Mouse (Mus musculus) lung, postnatal 0 days (tissue): ENCODE results near the gene Magi1. TPM values are rescaled to one million over a fixed set of nuclear protein-coding genes. Genes with fewer than 3 reads are reported as not detected.

Source experiments
- ATAC-seq: fragments of 200-750 bp; cut with Nextera tagmentation; 2 replicates; pipeline ENCODE4 v1.8.0; 2017; ENCODE audit warnings: moderate library complexity
- DNase-seq: peaks from one replicate; pipeline ENCODE4 v3.0.0-alpha.2; 2016; ENCODE audit warnings: low spot score
- H3K27ac ChIP-seq: fragments of 300-500 bp; sonication (generic); 2 replicates; pipeline ENCODE4 v1.5.1; 2014; ENCODE audit warnings: antibody characterized with exemption, mild to moderate bottlenecking, low read length, mixed read lengths
- H3K27me3 ChIP-seq: fragments of 300-500 bp; sonication (generic); replicated peaks from 2 replicates; pipeline ENCODE4 v1.6.1; 2014; ENCODE audit warnings: low read length, mixed read lengths; ENCODE audit not compliant: insufficient read depth
- H3K36me3 ChIP-seq: fragments of 300-500 bp; sonication (generic); 2 replicates; pipeline ENCODE4 v1.6.1; 2014; ENCODE audit warnings: low read length, mixed read lengths; ENCODE audit not compliant: insufficient read depth
- H3K4me1 ChIP-seq: fragments of 300-500 bp; sonication (generic); 2 replicates; pipeline ENCODE4 v1.6.1; 2014; ENCODE audit warnings: antibody characterized with exemption, low read depth, low read length, mixed read lengths; ENCODE audit not compliant: insufficient read depth
- H3K4me2 ChIP-seq: fragments of 300-500 bp; sonication (generic); replicated peaks from 2 replicates; pipeline ENCODE4 v1.6.1; 2014; ENCODE audit warnings: low read depth, mild to moderate bottlenecking, low read length, moderate library complexity, mixed read lengths
- H3K4me3 ChIP-seq: fragments of 300-500 bp; sonication (generic); 2 replicates; pipeline ENCODE4 v1.5.1; 2014; ENCODE audit warnings: low read depth, low read length
- H3K9ac ChIP-seq: fragments of 300-500 bp; sonication (generic); replicated peaks from 2 replicates; pipeline ENCODE4 v1.6.1; 2014; ENCODE audit warnings: low read depth, mild to moderate bottlenecking
- H3K9me3 ChIP-seq: fragments of 300-500 bp; sonication (generic); 2 replicates; pipeline ENCODE4 v1.6.1; 2016; ENCODE audit warnings: low read length, mixed read lengths
- CTCF ChIP-seq: IDR thresholded peaks from 2 replicates; pipeline ENCODE4 v1.5.1; 2016; ENCODE audit warnings: antibody characterized with exemption, mild to moderate bottlenecking
- EP300 ChIP-seq: IDR thresholded peaks from 2 replicates; pipeline ENCODE4 v1.6.1; 2016; ENCODE audit warnings: antibody characterized with exemption, mild to moderate bottlenecking, control low read depth
- WGBS: fragments of 180-500 bp; shearing (Covaris S2); extraction: QIAGEN DNeasy Blood & Tissue Kit; methylation state at CpG from one replicate; pipeline ENCODE4 v1.1.7; 2014; 5-methylcytosine and 5-hydroxymethylcytosine counted together
- polyA plus RNA-seq: library from polyadenylated mRNA; unstranded; fragments of >200 nt; fragmentation: Nextera tagmentation; extraction: Ambion mirVana; gene quantifications from 2 replicates; pipeline ENCODE4 v1.2.1, GENCODE M21; 2015

The Magi1 gene
- polyA plus RNA-seq, 1 experiment from 2014 or later, result 10.7 TPM

- Histone ChIP-seq H3K9me3 (no peaks in the 10 kb centered on the region), H3K4me2 (no peak overlapping the region), H3K4me1 (peaks cover 15% of the 10 kb centered on the region; the same call in 1 of the 2 replicates), H3K36me3 (no peaks in the 10 kb centered on the region), H3K4me3 (no peak overlapping the region), H3K27ac (no peak overlapping the region), H3K27me3 (no peaks in the 10 kb centered on the region), H3K9ac (no peak overlapping the region)
- no peak for DNase-seq
- 37% methylated on average over 7 of the region's 7 CpGs for WGBS
- TF ChIP-seq CTCF (no peak), EP300 (no peak)
- no peak for ATAC-seq
Observed at GRCm38 (mm10) chr6:94222253-94222652, 61.5 kb downstream of the Magi1 start.

GRCm38 (mm10) chr6:94221750-94222149 lies 62.0 kb downstream of the Magi1 start:
- 80% methylated on average over 6 of the region's 6 CpGs for WGBS
- no peaks in the 10 kb centered on the region for H3K27me3 ChIP-seq
- no peak overlapping the region for H3K4me3 ChIP-seq
- DNase-seq, result no peak
- TF ChIP-seq EP300 (no peak), CTCF (no peak)
- no peak for ATAC-seq
- no peaks in the 10 kb centered on the region for H3K9me3 ChIP-seq
- H3K27ac ChIP-seq, result no peak overlapping the region
- no peak overlapping the region for H3K9ac ChIP-seq
- no peak overlapping the region for H3K4me2 ChIP-seq
- H3K4me1 ChIP-seq, result peaks cover 17% of the 10 kb centered on the region; the same call in 1 of the 2 replicates
- no peaks in the 10 kb centered on the region for H3K36me3 ChIP-seq

GRCm38 (mm10) chr6:94218076-94218475 lies 65.6 kb downstream of the Magi1 start:
- TF ChIP-seq EP300 (0 out of 2 replicates have a peak, but pooled peaks have one; percentile 14), CTCF (no peak)
- H3K27ac ChIP-seq, result peak overlapping the region; percentile 32; the same call in 1 of the 2 replicates
- peak; percentile 57 for DNase-seq
- 64% methylated on average over 4 of the region's 4 CpGs for WGBS
- ATAC-seq, result peak; percentile 41
- peaks cover 12% of the 10 kb centered on the region; the same call in 1 of the 2 replicates for H3K4me1 ChIP-seq
- no peak overlapping the region for H3K9ac ChIP-seq
- H3K27me3 ChIP-seq, result no peaks in the 10 kb centered on the region
- no peak overlapping the region for H3K4me3 ChIP-seq
- H3K9me3 ChIP-seq, result no peaks in the 10 kb centered on the region
- H3K36me3 ChIP-seq, result no peaks in the 10 kb centered on the region
- H3K4me2 ChIP-seq, result no peak overlapping the region

GRCm38 (mm10) chr6:94215834-94216233 lies 67.9 kb downstream of the Magi1 start:
- TF ChIP-seq CTCF, result no peak
- TF ChIP-seq EP300, result peak; percentile 85
- no peaks in the 10 kb centered on the region for H3K27me3 ChIP-seq
- peak overlapping the region; percentile 76 for H3K27ac ChIP-seq
- peak; percentile 95 for ATAC-seq
- H3K9ac ChIP-seq, result no peak overlapping the region
- H3K4me2 ChIP-seq, result no peak overlapping the region
- H3K4me1 ChIP-seq, result peaks cover 12% of the 10 kb centered on the region; the same call in 1 of the 2 replicates
- no peaks in the 10 kb centered on the region for H3K9me3 ChIP-seq
- no peak overlapping the region for H3K4me3 ChIP-seq
- DNase-seq, result peak; percentile 85
- WGBS, result 68% methylated on average over 4 of the region's 4 CpGs
- no peaks in the 10 kb centered on the region for H3K36me3 ChIP-seq

- peak; percentile 39 for ATAC-seq
- H3K4me2 ChIP-seq, result no peak overlapping the region; the same call in 1 of the 2 replicates
- 44% methylated on average over 7 of the region's 7 CpGs for WGBS
- H3K9ac ChIP-seq, result no peak overlapping the region
- no peaks in the 10 kb centered on the region for H3K9me3 ChIP-seq
- TF ChIP-seq CTCF (no peak), EP300 (no peak)
- no peak overlapping the region for H3K4me3 ChIP-seq
- peak overlapping the region; percentile 76 for H3K27ac ChIP-seq
- peak; percentile 54 for DNase-seq
- peaks cover 12% of the 10 kb centered on the region; the same call in 1 of the 2 replicates for H3K4me1 ChIP-seq
- H3K36me3 ChIP-seq, result no peaks in the 10 kb centered on the region
- H3K27me3 ChIP-seq, result no peaks in the 10 kb centered on the region
Observed at GRCm38 (mm10) chr6:94214895-94215538, 68.7 kb downstream of the Magi1 start.

- ATAC-seq, result no peak
- no peaks in the 10 kb centered on the region for H3K9me3 ChIP-seq
- H3K36me3 ChIP-seq, result no peaks in the 10 kb centered on the region
- TF ChIP-seq EP300 (no peak), CTCF (no peak)
- no peaks in the 10 kb centered on the region for H3K27me3 ChIP-seq
- H3K4me3 ChIP-seq, result no peak overlapping the region
- no peak overlapping the region for H3K9ac ChIP-seq
- no peak overlapping the region for H3K27ac ChIP-seq
- peaks cover 2% of the 10 kb centered on the region; the same call in 1 of the 2 replicates for H3K4me1 ChIP-seq
- no peak for DNase-seq
- 36% methylated on average over 5 of the region's 5 CpGs for WGBS
- H3K4me2 ChIP-seq, result no peak overlapping the region
Observed at GRCm38 (mm10) chr6:94205926-94206325, 77.8 kb downstream of the Magi1 start.
